Mouse (Mus musculus) E14TG2a.4 (cell line): ENCODE measurements around the gene Hsd17b13.

Experiments used
- CTCF ChIP-seq: conservative IDR thresholded peaks from 2 replicates; pipeline ENCODE4 v1.5.1; 2014; ENCODE audit warnings: low read length
- NANOG ChIP-seq: IDR thresholded peaks from 2 replicates; pipeline ENCODE4 v1.6.1; 2014; ENCODE audit warnings: borderline replicate concordance, low read length, mixed read lengths
- POU5F1 ChIP-seq: IDR thresholded peaks from 2 replicates; pipeline ENCODE4 v1.6.1; 2014; ENCODE audit warnings: low read length, borderline replicate concordance

GRCm38 (mm10) chr5:103980705-103981560 is 3.7 kb upstream of the Hsd17b13 start:
- TF ChIP-seq CTCF (no peak), POU5F1 (no peak), NANOG (no peak)
